Mouse (Mus musculus) gastrocnemius, adult 18-20 months (tissue): Measurements from ENCODE around the gene Castor2. TPM values are rescaled to one million over a fixed set of nuclear protein-coding genes. Genes with fewer than 3 reads are reported as not detected.

Experiments
- DNase-seq: peaks from one replicate; pipeline ENCODE4 v3.0.0; 2021; ENCODE audit warnings: low spot score
- total RNA-seq, 2 experiments: library from RNA; stranded (reverse); gene quantifications; 2 replicates each; pipeline ENCODE4 v1.2.3; 2021

The Castor2 gene
- total RNA-seq, 2 experiments from 2014 or later, result 42.9 to 67.4 TPM

DNA sequence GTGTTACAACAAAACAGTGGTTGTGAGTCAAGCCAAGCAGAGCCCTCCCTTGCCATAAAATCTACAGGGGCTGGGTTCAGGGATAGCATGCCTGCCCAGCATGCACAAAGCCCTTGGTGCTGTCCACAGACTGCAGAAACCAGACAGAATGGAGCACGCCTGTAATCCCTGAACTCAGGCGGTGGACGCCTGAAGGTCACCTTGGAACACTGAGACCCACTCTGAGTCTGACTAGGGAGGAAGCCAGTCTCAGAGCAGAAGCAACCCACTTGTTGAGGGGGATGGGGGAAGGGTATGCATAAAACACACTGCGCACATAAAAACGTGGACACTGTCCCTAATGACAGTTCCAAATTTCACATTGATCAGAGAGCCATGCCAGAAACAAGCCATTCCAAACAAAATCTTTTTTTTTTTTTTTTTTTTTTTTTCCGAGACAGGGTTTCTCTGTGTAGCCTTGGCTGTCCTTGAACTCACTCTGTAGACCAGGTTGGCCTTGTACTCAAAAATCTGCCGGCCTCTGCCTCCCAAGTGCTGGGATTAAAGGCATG, 56.5 kb downstream of the Castor2 start:
- no peak for DNase-seq

DNA sequence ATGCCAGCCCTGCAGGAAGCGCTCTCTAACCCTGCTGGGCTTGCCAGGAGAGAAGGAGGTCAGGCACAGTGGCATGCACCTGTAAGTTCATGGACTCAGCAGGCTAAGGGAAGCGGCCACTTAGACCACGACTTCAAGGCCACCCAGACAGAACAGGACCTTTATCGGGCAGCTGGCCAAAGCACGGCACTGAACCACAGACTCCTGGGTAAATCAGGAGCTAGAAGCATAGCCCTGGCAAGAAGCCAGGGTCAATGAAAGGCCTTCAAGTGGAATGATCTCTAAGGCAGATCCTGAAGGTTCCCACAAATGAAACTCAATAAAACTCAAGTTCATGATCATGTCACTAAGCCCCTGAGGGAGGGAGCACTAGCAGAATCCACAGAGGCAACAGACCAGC, 65.2 kb downstream of the Castor2 start:
- DNase-seq, result no peak

DNA sequence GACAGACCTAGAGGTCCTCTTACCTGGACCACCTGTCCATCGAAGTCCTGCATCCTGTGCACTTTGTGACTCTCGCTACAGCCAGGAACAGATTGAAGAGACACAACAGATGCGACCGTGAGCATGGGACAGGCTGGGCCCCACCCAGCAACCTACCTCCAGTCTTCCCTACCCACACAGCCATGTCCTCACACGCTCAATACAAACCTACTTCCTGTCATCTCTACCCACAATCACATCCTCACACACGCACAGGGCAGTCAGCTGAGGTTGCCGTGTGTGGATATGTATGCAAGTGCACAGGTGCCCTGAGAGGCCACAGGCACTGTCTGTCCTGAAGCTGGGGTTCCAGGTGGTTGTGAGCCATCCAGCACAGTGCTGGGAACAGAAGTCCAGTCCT, 67.1 kb downstream of the Castor2 start:
- DNase-seq, result no peak

DNA sequence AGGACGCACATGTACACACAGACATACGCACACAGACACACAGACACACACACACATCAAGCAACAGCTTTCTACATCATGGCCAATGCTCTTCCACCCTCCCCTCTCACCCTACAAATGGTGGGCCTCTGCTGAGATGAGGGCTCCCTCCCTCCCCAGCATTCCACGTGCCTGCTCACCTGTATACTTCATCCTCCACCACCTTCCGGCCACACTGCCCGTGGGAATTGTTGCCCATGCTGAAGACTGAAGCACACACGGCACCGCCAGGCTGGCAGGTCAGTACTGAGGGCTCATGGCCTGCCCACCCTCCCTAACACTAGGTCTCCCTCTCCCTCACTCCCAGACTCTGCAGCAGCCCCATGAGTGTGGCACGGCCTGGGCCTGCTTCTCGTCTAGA, 68.5 kb downstream of the Castor2 start:
- DNase-seq, result no peak

DNA sequence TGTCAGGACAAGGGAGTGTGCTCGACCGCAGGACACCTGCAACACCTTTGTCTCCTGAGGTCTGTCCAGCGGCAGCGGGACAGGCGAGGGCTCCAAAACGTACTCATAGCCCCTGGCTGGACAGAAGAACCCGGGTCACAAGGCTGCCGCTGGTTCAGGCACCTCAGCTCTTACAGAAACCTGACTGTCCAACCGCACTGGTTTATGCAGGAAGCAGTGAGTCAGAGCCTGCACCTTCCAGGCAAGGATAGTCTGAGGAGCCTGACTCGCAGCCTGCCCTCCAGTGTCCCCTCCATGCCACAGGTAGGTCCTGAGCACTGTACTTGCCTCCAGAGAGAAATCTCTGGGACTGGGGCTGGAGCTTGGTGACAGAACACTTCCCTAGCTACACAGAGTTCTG, 69.7 kb downstream of the Castor2 start:
- no peak for DNase-seq

DNA sequence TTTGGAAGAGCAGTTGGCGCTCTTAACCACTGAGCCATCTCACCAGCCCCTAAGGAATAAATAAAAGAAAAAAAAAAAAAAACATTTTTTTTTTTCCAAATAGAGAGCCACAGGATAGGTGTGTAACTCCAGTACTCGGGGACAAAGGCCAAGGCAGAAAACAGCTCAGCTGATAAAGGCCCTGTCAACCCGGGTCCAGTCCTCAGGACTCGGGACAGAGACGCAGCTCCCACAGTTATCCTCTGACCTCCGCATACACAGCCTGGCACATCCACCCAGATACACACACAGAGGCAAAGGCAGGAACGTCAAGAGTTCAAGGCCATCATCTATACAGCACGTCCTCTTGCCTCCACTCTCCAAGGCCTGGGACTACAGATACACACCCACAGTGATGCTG, 70.7 kb downstream of the Castor2 start:
- no peak for DNase-seq

DNA sequence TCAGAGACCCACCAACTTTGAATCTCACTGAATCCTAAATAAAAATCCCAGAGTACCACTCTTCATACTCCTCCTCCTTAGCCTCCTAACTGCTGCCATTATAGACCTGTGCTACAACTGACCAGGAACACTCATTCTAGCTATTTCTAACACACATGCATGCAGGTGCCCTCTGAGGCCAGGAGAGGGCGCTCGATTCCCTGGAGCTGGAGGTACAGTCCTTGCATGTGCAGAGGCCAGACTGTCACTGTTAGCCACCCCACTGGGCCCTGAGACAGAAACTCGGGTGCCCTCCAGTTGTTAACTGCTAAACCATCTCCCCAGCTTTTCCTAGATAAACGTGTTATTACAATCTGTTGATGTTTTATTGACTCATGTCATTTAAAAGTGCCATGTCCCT, 73.7 kb downstream of the Castor2 start:
- no peak for DNase-seq

DNA sequence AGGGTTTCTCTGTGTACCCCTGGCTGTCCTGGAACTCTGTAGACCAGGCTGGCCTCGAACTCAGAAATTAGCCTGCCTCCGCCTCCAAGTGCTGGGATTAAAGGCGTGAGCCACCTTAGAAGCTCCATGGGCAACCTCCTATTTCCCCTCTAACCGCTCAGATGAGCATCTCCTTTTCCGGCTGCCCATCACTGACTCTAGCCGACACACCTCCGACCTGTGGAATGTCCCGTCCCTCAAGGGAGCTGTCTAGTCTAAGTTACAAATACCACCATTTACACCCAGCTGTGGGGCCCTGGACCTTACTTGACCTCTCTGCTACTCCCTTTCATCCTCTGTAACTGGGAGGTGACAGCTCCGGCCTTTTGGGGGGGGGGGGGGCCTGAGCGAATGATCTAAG, 76.2 kb downstream of the Castor2 start:
- no peak for DNase-seq

DNA sequence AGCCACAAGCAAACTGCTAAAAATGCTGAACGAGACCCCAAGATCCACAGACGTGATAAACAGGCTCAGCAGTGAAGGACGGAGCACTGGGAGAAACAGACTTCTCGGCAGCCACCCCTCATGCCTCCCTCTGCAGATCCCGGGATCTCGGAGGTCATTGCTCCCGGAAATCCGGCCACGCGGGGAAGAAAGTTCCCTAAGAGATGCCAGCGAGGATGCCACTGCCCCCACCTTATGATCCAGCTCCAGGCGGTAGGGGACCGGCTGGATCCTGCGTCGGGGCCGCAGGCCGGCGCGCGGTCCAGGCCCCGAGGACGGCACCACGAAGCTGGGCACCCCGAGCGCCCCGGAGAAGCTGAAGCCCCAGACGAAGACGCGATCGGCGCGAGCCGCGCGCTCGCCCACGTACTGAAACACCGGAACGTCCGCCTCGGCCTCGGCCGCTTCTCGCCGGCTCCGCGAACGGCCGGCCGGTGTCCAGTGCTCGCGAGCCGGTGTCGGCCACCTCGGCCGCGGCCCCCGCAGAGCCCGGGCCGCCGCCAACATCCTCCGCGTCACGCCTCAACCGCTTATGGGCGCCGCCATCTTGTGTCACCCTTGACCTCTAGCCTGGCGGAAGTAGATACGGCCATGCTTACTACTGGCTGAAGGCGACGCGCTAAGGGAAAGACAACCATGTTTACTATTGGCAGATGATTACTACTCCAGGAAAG, 76.8 kb downstream of the Castor2 start, which contains the start of gene Rcc1l:
TSS of gene Rcc1l (minus strand) at position 606 of the 713 bp plus-strand sequence.
- DNase-seq, result peak; percentile 87

DNA sequence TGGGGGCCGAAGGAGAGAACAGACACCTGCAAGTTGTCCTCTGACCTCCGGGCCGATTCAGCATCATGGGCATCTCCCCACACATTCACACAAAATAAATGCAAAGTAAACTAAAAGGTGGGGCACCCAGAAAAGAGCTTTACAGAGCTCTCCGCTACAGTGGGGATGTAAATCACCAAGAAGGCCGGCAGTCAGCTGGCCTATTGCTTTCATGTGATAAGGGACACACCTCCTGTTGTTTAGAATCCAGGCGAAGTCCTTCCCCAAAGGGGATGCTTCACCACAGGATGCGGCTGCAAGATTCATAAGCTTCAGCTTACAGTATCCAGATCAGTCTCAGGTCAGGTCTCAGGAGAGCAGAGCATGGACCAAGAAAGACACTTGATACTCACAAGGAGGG, 79.0 kb downstream of the Castor2 start:
- no peak for DNase-seq

DNA sequence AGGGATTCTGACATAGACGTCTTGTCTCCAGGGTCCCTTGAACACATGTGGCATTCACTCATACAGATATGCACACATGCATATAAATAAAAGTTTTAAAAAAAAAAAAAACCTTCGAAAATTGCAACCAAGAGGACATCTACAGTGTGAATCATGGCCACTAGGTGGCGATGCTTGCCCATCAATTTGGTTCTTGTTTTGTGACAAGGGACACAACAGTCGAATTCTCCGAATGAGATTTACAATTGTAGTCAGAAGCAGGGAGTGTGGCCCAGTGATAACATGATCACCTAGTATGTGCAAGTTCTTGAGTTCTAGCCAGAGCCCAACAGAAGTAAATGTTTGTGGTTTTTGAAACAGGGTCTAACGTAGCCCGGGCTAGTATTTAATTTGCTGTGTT, 80.4 kb downstream of the Castor2 start:
- DNase-seq, result peak; percentile 86

DNA sequence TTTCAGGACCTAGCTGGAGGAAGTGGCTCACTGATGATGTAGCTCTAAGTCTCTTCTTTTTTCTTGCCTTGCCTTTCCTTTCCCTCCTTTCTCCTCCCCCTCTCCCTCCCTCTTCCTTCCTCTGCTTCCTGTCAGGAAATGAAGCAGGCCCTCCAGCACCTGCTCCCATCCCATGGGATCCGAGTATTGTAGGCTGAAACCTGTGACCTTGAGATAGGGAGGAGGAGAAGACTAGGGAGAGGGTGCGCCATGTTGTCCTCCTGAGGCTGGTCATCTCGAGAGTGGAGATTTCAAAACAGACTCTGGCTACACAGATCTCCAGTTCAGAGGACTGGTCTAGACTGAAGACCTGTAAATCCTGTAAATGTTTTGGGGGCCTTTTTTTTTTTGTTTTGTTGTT, 82.7 kb downstream of the Castor2 start:
- DNase-seq, result no peak

DNA sequence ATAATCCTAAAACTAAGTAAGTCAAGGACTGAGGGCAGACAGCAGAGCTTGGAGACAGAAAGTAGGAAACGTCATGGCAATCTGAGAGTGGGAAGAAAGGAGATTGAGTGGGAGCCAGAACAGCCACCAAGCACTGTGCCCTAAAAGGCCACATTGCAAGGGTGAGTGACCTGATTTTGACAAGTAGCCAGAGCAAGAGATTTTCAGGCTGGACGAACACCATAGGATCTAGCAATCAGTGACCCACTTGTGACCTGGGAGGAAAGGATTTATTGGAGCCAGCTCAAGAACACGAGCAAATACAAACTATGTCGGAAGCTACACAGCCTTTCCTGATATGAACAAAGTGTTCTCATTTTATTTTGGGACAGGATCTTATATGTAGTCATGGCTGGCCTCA, 83.2 kb downstream of the Castor2 start:
- peak; percentile 47 for DNase-seq

DNA sequence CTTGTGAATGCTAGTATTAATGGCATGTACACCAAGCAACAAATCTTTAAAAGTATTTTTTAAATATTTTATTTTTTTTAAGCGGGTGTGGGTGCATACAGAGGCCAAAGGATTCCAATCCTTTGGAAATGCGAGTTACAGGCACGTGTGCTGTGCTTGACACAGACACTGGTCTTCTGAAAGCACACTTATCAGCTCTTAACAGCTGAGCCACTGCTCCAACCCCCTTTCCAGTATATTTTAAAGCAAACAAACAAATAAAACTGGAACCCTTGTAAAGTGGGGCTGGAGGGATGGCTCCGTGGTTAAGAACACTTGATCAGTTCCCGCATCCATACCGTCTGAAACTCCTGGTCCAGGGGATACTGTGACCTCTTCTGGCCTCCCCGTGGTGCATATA, 83.7 kb downstream of the Castor2 start:
- no peak for DNase-seq

DNA sequence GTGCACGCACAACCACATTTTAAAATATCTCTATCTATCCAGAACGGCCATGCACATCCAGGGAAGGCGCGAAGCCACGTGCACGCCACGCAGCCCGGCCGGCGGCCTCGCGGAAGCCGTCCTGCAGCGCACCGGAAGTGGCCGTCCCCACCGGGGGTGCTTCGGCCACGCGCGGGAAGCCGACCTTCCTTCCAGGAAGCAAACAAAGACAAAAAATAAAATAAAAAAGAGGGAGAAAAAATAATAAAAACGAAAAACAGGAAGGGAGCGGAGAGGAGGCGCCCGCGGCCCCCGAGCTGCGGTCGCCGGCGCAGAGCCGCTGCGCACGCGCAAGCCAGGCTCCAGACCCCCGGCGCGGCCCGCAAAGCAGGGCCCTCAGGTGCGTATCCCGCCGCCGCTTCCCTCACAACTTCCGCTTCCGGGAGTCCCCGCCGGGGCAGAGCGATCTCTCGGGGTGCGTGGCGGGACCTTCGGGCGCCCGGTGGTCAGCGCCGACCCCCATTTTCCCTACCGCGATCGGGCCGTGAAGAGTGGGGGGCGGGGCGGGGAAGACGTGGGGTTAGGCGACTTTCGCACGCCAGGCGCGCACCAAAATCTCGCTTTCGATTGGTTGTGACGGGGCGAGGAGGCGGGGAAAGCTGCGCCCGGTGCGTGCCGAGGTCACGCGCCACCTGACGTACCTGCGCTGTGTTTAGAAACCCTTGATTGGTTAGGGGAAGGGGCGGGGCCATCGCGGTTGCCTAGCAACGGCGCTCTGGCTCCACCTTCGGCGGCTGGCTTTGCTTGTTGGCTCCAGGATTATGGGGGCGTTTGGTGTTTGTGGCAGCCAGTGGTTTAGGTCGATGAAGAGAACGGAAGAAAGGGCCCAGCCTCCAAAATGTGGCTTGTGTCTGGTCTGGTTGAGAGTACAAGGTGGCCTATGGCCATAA, 84.6 kb downstream of the Castor2 start, which contains the start of gene Gtf2ird2:
TSS of gene Gtf2ird2 (plus strand) at position 140 of the 929 bp plus-strand sequence.
- peak; percentile 98 for DNase-seq

DNA sequence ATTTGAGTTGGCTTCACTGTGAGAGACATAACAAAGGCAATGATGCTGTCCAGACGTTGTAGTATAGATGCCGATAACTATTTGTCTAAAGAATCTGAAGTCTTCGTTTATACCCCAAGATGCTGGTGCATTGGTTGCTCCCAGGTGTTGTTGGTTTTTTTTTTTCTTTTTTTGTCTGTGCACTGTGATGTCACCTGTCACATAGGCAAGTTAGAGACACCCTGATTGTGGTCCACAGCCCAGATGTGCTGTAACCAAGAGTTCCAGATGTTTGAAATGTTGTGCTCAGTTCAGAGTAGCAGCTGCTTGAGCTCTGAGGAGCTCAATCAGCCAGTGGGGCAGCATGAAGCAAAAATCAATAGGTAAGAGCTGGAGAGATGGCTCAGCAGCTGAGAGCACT, 86.5 kb downstream of the Castor2 start:
- no peak for DNase-seq

DNA sequence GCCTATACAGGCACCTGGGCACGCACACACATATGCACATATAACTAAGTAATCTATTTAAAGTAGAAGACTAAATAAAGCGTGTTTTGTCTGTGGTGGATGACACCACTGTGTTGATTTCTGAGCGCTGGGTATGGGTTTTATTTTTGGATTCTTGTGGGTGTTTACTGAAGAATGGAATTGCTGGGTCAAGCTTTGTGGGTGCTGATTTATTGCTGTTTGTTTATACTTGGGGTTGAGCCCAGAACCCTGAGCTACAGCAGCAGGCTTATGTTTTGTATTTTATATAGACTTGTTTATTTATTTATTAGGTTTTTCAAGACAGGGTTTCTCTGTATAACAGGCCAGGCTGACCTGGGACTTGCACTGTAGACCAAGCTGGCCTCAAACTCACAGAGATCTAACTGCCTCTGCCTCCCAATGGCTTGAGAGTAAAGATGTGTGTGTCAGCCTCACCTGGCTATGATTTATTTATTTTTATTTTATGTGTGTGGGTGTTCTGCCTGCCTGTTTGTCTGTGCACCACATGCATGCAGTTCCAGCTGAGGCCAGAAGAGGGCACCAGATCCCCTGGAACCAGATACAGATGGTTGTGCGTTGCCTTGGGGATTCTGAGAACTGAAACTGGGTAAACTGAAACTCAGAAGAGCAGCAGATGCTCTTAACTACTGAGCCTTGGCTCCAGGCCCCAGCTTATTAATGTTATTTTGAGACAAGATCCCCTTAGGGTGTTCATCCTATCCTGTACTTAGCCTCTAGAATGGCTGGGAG, 87.6 kb downstream of the Castor2 start:
- peak; percentile 43 for DNase-seq

DNA sequence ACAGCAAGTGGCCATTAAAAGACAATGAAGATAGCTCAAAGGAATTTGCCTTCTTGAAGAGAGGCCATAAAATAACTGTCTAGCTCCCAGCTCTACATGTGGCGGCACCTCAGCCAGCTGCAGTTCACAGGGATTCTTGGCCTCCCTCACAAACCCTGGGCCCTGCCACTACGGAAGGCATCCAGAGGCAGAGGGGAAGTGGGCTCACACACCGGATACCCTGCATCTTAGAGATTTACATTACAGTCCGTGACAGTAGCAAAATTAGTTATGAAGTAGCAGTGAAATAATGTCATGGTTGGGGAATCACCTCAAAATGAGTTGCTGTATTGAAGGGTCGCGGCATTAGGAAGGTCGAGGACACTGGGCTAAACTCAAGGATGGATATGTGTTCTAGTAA, 89.1 kb downstream of the Castor2 start:
- DNase-seq, result no peak

DNA sequence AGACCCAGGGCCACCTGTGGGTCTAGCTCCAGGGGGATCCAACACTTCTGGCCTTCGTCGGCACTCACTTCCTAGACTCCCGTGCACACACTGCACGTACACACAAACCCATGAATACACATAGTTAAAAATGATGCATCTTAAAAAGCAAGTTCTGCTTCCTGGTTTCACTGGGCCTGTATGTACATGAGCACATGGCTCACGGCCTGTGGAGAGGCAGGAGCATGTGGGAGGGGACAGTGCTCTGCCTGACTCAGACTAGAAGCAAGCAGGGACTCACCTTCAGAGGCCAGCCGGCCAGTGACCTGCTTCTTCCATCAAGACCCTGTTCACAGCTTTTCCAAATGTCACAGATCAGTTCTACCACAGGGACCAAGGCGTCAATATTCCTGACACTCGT, 94.2 kb downstream of the Castor2 start:
- DNase-seq, result no peak
